Mouse (Mus musculus): ENCODE results near the gene Tomm40. TPM values are rescaled to one million over a fixed set of nuclear protein-coding genes. Genes with fewer than 3 reads are reported as not detected.

Gene Tomm40
- total RNA-seq, 1 experiment: 342 TPM

DNA sequence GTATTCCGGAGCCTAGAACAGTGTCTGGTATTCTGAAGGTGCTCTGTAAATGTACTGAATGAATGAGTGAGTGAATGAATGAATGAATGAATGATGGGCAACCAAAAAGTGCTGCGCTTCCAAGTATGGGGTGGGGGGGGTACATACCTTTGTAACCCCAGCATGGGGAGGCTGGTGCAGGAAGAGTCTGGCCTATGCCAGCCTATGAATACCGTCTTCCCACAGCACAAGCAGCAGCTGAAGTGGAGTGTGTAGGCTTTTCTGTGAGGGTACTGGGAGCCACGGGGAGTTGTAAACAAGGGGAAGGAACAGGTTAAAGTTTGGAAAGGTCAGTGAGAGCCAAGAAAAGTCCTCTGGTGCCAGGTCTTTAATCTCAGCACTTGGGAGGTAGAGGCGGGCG, 28.6 kb upstream of the Tomm40 start:
- Histone ChIP-seq H3K27ac (ENCODE audit: insufficient read depth, low read depth, low read length, poor library complexity, severe bottlenecking) (peak overlapping the region; percentile 59; the same call in 1 of the 2 replicates), H3K9ac (ENCODE audit: insufficient read depth, low read depth, low read length, poor library complexity, severe bottlenecking) (no peak overlapping the region), H3K4me1 (ENCODE audit: control insufficient read depth in 2 of 2, insufficient read depth in 2 of 2, low read length in 2 of 2, poor library complexity in 1 of 2) (peaks cover 15 to 33% of the 10 kb centered on the region in 2 experiments), H3K36me3 (ENCODE audit: control insufficient read depth, insufficient read depth, low read length, poor library complexity, severe bottlenecking) (peaks cover 35% of the 10 kb centered on the region), H3K4me3 (ENCODE audit: insufficient read depth in 1 of 2, low read depth in 1 of 2, low read length in 2 of 2, poor library complexity in 1 of 2, severe bottlenecking in 1 of 2) (no peak overlapping the region), H3K9me3 (ENCODE audit: control insufficient read depth, insufficient read depth, low read depth, low read length) (no peaks in the 10 kb centered on the region)
- DNase-seq (ENCODE audit: low read depth, low spot score): no peak
- TF ChIP-seq ZC3H11A (IDR thresholded peaks at IDR 0.05; ENCODE audit: borderline replicate concordance, low read depth, low read length) (no peak), CHD2 (IDR thresholded peaks at IDR 0.05; ENCODE audit: low read depth, low read length) (no peak), ZNF384 (IDR thresholded peaks at IDR 0.05; ENCODE audit: low read depth, low read length) (no peak), HCFC1 (IDR thresholded peaks at IDR 0.05; ENCODE audit: borderline replicate concordance, insufficient read depth, low read length) (no peak), MAFK (IDR thresholded peaks at IDR 0.05; ENCODE audit: insufficient read depth, low read depth, low read length) (no peak)
- in situ Hi-C loops (cut with MboI; ENCODE audit: low sequenced_read_pairs in 2 of 2, unreplicated experiment in 2 of 2): no loop called here

DNA sequence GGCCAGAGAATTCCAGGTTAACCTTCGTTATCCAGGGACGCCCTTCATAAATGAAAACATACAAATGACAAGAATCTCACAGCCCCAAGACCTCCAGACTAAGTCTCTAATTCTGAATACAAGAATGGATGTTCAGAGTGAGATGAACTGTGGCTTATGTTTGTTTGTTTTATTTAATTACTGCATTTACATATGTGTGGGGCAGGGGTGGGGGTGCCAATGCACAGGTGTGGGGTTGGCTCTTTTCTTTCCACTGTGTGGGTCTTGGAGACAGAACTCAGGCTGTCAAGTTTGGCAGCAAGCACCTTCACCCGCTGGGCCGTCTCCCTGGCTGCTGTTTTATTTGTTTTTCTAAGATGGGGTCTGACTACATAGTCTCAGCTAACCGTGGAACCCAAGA, 27.2 kb upstream of the Tomm40 start:
- peak overlapping the region; percentile 77; the same call in 1 of the 2 replicates for H3K27ac ChIP-seq (ENCODE audit: insufficient read depth, low read depth, low read length, poor library complexity, severe bottlenecking)
- no peaks in the 10 kb centered on the region for H3K9me3 ChIP-seq (ENCODE audit: control insufficient read depth, insufficient read depth, low read depth, low read length)
- DNase-seq (ENCODE audit: low read depth, low spot score): no peak
- peak overlapping the region; percentile 4; the same call in 1 of the 2 replicates for H3K9ac ChIP-seq (ENCODE audit: insufficient read depth, low read depth, low read length, poor library complexity, severe bottlenecking)
- in situ Hi-C loops (cut with MboI; ENCODE audit: low sequenced_read_pairs in 2 of 2, unreplicated experiment in 2 of 2): no loop called here
- H3K4me3 ChIP-seq (ENCODE audit: insufficient read depth in 1 of 2, low read depth in 1 of 2, low read length in 2 of 2, poor library complexity in 1 of 2, severe bottlenecking in 1 of 2): no peak overlapping the region; a peak in 1 of 4 replicates
- peaks cover 13 to 33% of the 10 kb centered on the region in 2 experiments for H3K4me1 ChIP-seq (ENCODE audit: control insufficient read depth in 2 of 2, insufficient read depth in 2 of 2, low read length in 2 of 2, poor library complexity in 1 of 2)
- no peak for TF ChIP-seq ZNF384 (IDR thresholded peaks at IDR 0.05; ENCODE audit: low read depth, low read length)
- TF ChIP-seq MAFK (IDR thresholded peaks at IDR 0.05; ENCODE audit: insufficient read depth, low read depth, low read length): no peak
- no peak for TF ChIP-seq ZC3H11A (IDR thresholded peaks at IDR 0.05; ENCODE audit: borderline replicate concordance, low read depth, low read length)
- H3K36me3 ChIP-seq (ENCODE audit: control insufficient read depth, insufficient read depth, low read length, poor library complexity, severe bottlenecking): peaks cover 44% of the 10 kb centered on the region

DNA sequence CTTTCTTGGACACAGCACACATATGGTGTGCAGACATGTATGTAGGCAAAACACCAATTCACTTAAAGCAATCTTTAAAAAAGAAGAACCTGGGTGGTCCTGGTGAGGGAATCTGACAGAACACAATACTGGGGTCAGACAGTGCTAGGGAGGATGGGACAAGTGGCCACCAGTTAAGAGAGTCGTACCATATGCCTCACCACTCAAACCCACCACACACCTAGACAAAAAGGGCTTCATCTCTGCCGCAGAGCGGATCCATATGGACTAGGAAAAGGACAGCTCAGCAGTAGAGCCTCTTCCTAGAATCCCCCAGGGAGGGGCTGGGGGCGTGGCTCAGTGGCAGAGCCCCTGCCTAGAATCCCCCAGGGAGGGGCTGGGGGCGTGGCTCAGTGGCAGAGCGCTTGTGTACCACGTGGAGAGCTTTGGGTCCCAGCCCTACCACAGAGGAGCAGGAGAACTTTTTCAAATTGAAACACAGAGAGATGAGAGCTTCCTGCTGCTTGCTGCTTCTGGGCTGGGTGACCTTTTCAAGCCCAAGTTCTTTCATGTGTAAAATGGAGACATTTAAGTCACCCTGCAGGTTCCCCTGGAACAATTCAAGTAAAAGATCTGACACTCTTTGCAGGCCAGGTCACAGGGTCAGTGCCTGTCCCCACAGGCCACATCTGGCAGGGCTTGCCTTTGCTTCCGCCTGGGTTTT, 26.2 kb upstream of the Tomm40 start:
- TF ChIP-seq ZC3H11A (IDR thresholded peaks at IDR 0.05; ENCODE audit: borderline replicate concordance, low read depth, low read length): no peak
- 0 out of 2 replicates have a peak, but pooled peaks have one; percentile 25 for TF ChIP-seq MAFK (IDR thresholded peaks at IDR 0.05; ENCODE audit: insufficient read depth, low read depth, low read length)
- TF ChIP-seq CHD2 (IDR thresholded peaks at IDR 0.05; ENCODE audit: low read depth, low read length): no peak
- TF ChIP-seq HCFC1 (IDR thresholded peaks at IDR 0.05; ENCODE audit: borderline replicate concordance, insufficient read depth, low read length): no peak
- no peak for TF ChIP-seq ZNF384 (IDR thresholded peaks at IDR 0.05; ENCODE audit: low read depth, low read length)
- Histone ChIP-seq H3K4me3 (ENCODE audit: insufficient read depth in 1 of 2, low read depth in 1 of 2, low read length in 2 of 2, poor library complexity in 1 of 2, severe bottlenecking in 1 of 2) (peak overlapping the region in 1 of 2 experiments; percentile 25; a peak in 2 of 4 replicates), H3K27ac (ENCODE audit: insufficient read depth, low read depth, low read length, poor library complexity, severe bottlenecking) (peak overlapping the region; percentile 82)

DNA sequence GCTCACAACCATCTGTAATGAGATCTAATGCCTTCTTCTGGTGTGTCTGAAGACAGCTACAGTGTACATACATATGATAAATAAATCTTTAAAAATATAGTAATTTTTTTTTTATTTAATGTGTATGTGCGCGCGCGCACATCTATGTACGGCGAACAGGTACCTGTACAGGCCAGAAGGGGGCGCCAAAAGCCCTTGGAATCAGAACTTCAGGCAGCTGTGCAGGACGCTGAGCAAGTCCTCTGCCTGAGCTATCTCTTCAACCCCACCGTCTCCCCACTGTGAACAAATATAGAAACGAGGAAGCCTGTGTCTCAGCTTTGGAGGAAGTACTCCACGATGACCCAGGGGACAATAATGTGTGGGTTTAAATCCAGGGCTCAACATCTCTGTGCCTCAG, 25.0 kb upstream of the Tomm40 start:
- Histone ChIP-seq H3K4me3 (ENCODE audit: insufficient read depth in 1 of 2, low read depth in 1 of 2, low read length in 2 of 2, poor library complexity in 1 of 2, severe bottlenecking in 1 of 2) (no peak overlapping the region), H3K9ac (ENCODE audit: insufficient read depth, low read depth, low read length, poor library complexity, severe bottlenecking) (peak overlapping the region; percentile 7; the same call in 1 of the 2 replicates), H3K36me3 (ENCODE audit: control insufficient read depth, insufficient read depth, low read length, poor library complexity, severe bottlenecking) (peaks cover 55% of the 10 kb centered on the region), H3K27ac (ENCODE audit: insufficient read depth, low read depth, low read length, poor library complexity, severe bottlenecking) (no peak overlapping the region; the same call in 1 of the 2 replicates), H3K9me3 (ENCODE audit: control insufficient read depth, insufficient read depth, low read depth, low read length) (no peaks in the 10 kb centered on the region), H3K4me1 (ENCODE audit: control insufficient read depth in 2 of 2, insufficient read depth in 2 of 2, low read length in 2 of 2, poor library complexity in 1 of 2) (peaks cover 7 to 23% of the 10 kb centered on the region in 2 experiments)
- TF ChIP-seq ZNF384 (IDR thresholded peaks at IDR 0.05; ENCODE audit: low read depth, low read length) (no peak), HCFC1 (IDR thresholded peaks at IDR 0.05; ENCODE audit: borderline replicate concordance, insufficient read depth, low read length) (no peak), CHD2 (IDR thresholded peaks at IDR 0.05; ENCODE audit: low read depth, low read length) (no peak), ZC3H11A (IDR thresholded peaks at IDR 0.05; ENCODE audit: borderline replicate concordance, low read depth, low read length) (no peak), MAFK (IDR thresholded peaks at IDR 0.05; ENCODE audit: insufficient read depth, low read depth, low read length) (no peak)
- peak; percentile 74 for DNase-seq (ENCODE audit: low read depth, low spot score)
- in situ Hi-C loops (cut with MboI; ENCODE audit: low sequenced_read_pairs in 2 of 2, unreplicated experiment in 2 of 2): no loop called here

More for the DNA sequence above, 26.2 kb upstream of the Tomm40 start:
- Histone ChIP-seq H3K36me3 (ENCODE audit: control insufficient read depth, insufficient read depth, low read length, poor library complexity, severe bottlenecking) (peaks cover 54% of the 10 kb centered on the region), H3K9me3 (ENCODE audit: control insufficient read depth, insufficient read depth, low read depth, low read length) (no peaks in the 10 kb centered on the region), H3K9ac (ENCODE audit: insufficient read depth, low read depth, low read length, poor library complexity, severe bottlenecking) (peak overlapping the region; percentile 30; the same call in 1 of the 2 replicates), H3K4me1 (ENCODE audit: control insufficient read depth in 2 of 2, insufficient read depth in 2 of 2, low read length in 2 of 2, poor library complexity in 1 of 2) (peaks cover 10 to 28% of the 10 kb centered on the region in 2 experiments)
- peak; percentile 77 for DNase-seq (ENCODE audit: low read depth, low spot score)
- in situ Hi-C loops (cut with MboI; ENCODE audit: low sequenced_read_pairs in 2 of 2, unreplicated experiment in 2 of 2): no loop called here
